17 mouse cellular contexts compared by ENCODE assay signal in genomic region chr4:32263685-32264038, GRCm38 (mm10). TPM values are rescaled to one million over a fixed set of nuclear protein-coding genes. Genes with fewer than 3 reads are reported as not detected.
DNase-seq lines count a peak whose midpoint lies in the region; ATAC-seq and TF ChIP-seq lines count a peak whose summit lies in the region.
"Had no signal": no experiment of that assay in that cellular context is flagged by ENCODE, and none has a peak within 500 bp of the region (broad histone marks: within the 10 kb centered on the region; RNA-seq: fewer than 3 reads in every experiment).

No protein-coding gene starts in this region.

- H3K27ac ChIP-seq in heart, embryonic 16.5 days (ENCODE audit: low read length), result peak overlapping the region; percentile 41
- H3K27ac ChIP-seq in spleen, adult 2 months (ENCODE audit: insufficient read depth, low read length), result peak overlapping the region; percentile 71
- H3K27ac ChIP-seq in limb, embryonic 10.5 days, result peak overlapping the region; percentile 86
- H3K27ac ChIP-seq: liver, embryonic 14.5 days; midbrain, embryonic 10.5 days had no signal

- no peaks in the 10 kb centered on the region for H3K9me3 ChIP-seq in heart, embryonic 16.5 days (replicated peaks; ENCODE audit: control insufficient read depth, low read length)
- no peaks in the 10 kb centered on the region for H3K9me3 ChIP-seq in limb, embryonic 10.5 days (replicated peaks)
- H3K9me3 ChIP-seq: embryonic facial prominence, embryonic 15.5 days; midbrain, embryonic 10.5 days had no signal

- no peak for TF ChIP-seq POLR2A in spleen, adult 2 months (IDR thresholded peaks at IDR 0.05; ENCODE audit: low read depth, low read length)

- ATAC-seq in heart, embryonic 16.5 days (replicated peaks; ENCODE audit: extremely low read depth, insufficient read depth, low FRiP score), result no peak
- peak; percentile 46 for ATAC-seq in activated CD4-positive, CD25-positive, alpha-beta regulatory T cell, adult 4 months

- DNase-seq in heart, adult 8-10 months (ENCODE audit: low spot score), result no peak
- DNase-seq in spleen, adult 2 months (ENCODE audit: low read depth in 1 of 2, low spot score in 2 of 2), result no peak
- no peak for DNase-seq in spleen, postnatal 36 days (ENCODE audit: low spot score in 2 of 2)
- DNase-seq in limb, embryonic 10.5 days (ENCODE audit: low spot score), result no peak
- DNase-seq in adrenal gland, postnatal 25 days, result no peak
- no peak for DNase-seq in ovary, adult 18-20 months (ENCODE audit: low spot score)
- DNase-seq: cerebellum, adult 11 months; kidney, adult 18-20 months; left cerebral cortex, postnatal 4 days; lung, postnatal 14 days; right cerebral cortex, adult 18-20 months had no signal

- H3K9ac ChIP-seq in heart, embryonic 16.5 days (ENCODE audit: low read length), result no peak overlapping the region
- H3K9ac ChIP-seq: embryonic facial prominence, embryonic 15.5 days; liver, embryonic 14.5 days had no signal

- H3K4me3 ChIP-seq in heart, embryonic 16.5 days (ENCODE audit: low read length), result no peak overlapping the region
- H3K4me3 ChIP-seq in spleen, adult 2 months (ENCODE audit: extremely low read depth, insufficient read depth, insufficient read length), result no peak overlapping the region
- H3K4me3 ChIP-seq in limb, embryonic 10.5 days, result no peak overlapping the region
- H3K4me3 ChIP-seq: embryonic facial prominence, embryonic 15.5 days; midbrain, embryonic 10.5 days had no signal

- H3K27me3 ChIP-seq in heart, embryonic 16.5 days (ENCODE audit: control insufficient read depth, insufficient read depth, low read length), result no peaks in the 10 kb centered on the region
- H3K27me3 ChIP-seq in spleen, adult 2 months (ENCODE audit: control insufficient read depth, insufficient read depth, low read length), result no peaks in the 10 kb centered on the region
- no peaks in the 10 kb centered on the region for H3K27me3 ChIP-seq in limb, embryonic 10.5 days (ENCODE audit: low read depth, poor library complexity, severe bottlenecking)
- H3K27me3 ChIP-seq: CH12.LX; embryonic facial prominence, embryonic 15.5 days had no signal

- H3K4me1 ChIP-seq in heart, embryonic 16.5 days (ENCODE audit: control insufficient read depth, insufficient read depth, low read length), result peaks cover 23% of the 10 kb centered on the region
- peaks cover 23% of the 10 kb centered on the region for H3K4me1 ChIP-seq in spleen, adult 2 months (ENCODE audit: control insufficient read depth, insufficient read depth, insufficient read length)
- H3K4me1 ChIP-seq in limb, embryonic 10.5 days, result peaks cover 81% of the 10 kb centered on the region

- TF ChIP-seq CTCF in spleen, adult 2 months (IDR thresholded peaks at IDR 0.05; ENCODE audit: extremely low read depth, insufficient read depth, insufficient read length, insufficient replicate concordance), result no peak

- WGBS in heart, embryonic 16.5 days, result 58% methylated on average over 10 of the region's 10 CpGs
- 33% methylated on average over 10 of the region's 10 CpGs for WGBS in spleen, adult 2 months
- 76% methylated on average over 10 of the region's 10 CpGs for WGBS in limb, embryonic 10.5 days

- H3K36me3 ChIP-seq in heart, embryonic 16.5 days (ENCODE audit: control insufficient read depth, insufficient read depth), result no peaks in the 10 kb centered on the region
- peaks cover 1% of the 10 kb centered on the region; the same call in 1 of the 2 replicates for H3K36me3 ChIP-seq in spleen, adult 2 months (ENCODE audit: control insufficient read depth, insufficient read depth, low read length)
- H3K36me3 ChIP-seq in limb, embryonic 10.5 days, result peaks cover 35% of the 10 kb centered on the region
- H3K36me3 ChIP-seq: embryonic facial prominence, embryonic 15.5 days had no signal

- 0 out of 2 replicates have a peak overlapping the region, but pooled peaks have one; percentile 19 for H3K4me2 ChIP-seq in heart, embryonic 16.5 days (ENCODE audit: low read depth, low read length)
- H3K4me2 ChIP-seq: embryonic facial prominence, embryonic 15.5 days had no signal

RNA-seq across cellular contexts. Expression of gene Bach2, which starts 25.1 kb away (rescaled TPM):
- 4.8 and 5.0 TPM in 2 replicates for polyA plus RNA-seq in heart, embryonic 16.5 days (2015; fragmentation: Nextera tagmentation; extraction: Ambion mirVana)
- total RNA-seq in heart, adult 8-10 months (2022), result 1 to 10 TPM; 2.4 to 6.9 (median 4.2) TPM
- 14.1 and 16.5 TPM in 2 replicates for polyA plus RNA-seq in spleen, adult 2 months (2012; rRNA removed)
- polyA plus RNA-seq in activated CD4-positive, CD25-positive, alpha-beta regulatory T cell, adult 4 months (2017; shearing (Covaris generic)), result 10 to 100 TPM; 11.8 to 17.2 TPM
- 23.0 and 23.5 TPM in 2 replicates for polyA plus RNA-seq in limb, embryonic 10.5 days (2016; fragmentation: Nextera tagmentation; extraction: Ambion mirVana)
- total RNA-seq in adrenal gland, postnatal 25 days (2021), result 1.3 and 4.7 TPM in 2 replicates
- total RNA-seq: CH12.LX had no signal
